Mouse (Mus musculus) E14TG2a.4 (cell line): Measurements from ENCODE around the gene Prex1.

Experiments
- CTCF ChIP-seq: conservative IDR thresholded peaks from 2 replicates; pipeline ENCODE4 v1.5.1; 2014; ENCODE audit warnings: low read length
- POU5F1 ChIP-seq: IDR thresholded peaks from 2 replicates; pipeline ENCODE4 v1.6.1; 2014; ENCODE audit warnings: low read length, borderline replicate concordance

DNA sequence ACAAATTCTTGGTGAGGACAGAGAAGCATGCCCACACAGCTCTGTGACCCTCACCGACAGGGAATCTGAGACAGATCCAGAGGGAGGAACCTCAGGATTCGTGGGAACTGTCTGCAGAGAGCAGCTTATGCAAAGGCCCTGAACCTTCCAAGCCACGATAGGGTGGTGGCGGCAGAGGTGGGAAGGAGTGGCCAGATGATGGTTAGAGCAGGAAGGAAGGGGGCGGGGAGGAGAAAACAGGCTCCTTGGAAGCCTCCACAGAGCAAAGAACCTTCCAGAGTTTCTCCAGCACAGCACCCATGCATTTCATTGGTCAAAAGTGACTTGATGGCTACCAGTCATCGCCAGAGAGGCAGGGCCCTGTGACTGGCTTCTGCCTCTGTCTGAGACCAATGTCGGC, 151.9 kb downstream of the Prex1 start:
- TF ChIP-seq CTCF (no peak), POU5F1 (no peak)
